Mouse (Mus musculus) induced T-regulatory cell, adult 2 months (primary cell): ENCODE measurements around the gene Zfp668.
A peak's percentile ranks its signal among the peaks of the same experiment; 100 is the strongest.

Experiments used
- DNase-seq: peaks from one replicate; pipeline ENCODE4 v3.0.0-alpha.2; 2012; ENCODE audit warnings: low read depth

Zfp668 gene

GRCm38 (mm10) chr7:127894480-127894879 is 17.9 kb upstream of the Zfp668 start:
- no peak for DNase-seq

DNA sequence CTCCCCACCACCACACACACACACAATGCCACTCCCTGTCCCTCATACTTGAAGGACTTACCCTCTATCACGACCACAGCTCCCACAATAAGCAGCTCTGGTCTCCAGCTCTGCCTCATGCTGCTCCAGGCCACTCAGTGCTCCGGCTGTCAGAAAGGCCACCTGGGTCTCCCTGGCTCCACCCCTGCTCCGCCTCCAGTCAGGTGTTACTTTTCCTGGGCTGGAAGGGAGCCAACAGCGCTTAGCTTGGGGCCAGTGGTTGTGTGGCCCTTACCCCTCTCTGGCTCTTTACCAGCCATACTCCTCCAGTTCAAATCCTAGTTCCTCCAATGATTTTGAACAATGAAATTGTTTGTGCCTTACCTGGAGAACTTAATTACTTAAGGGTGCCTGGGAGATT is 14.2 kb upstream of the Zfp668 start, which contains the start of gene Prss53:
Prss53 (minus strand) TSS at position 173 of the 400 bp plus-strand sequence.
- no peak for DNase-seq

- no peak for DNase-seq
Observed at GRCm38 (mm10) chr7:127888821-127889220, 12.2 kb upstream of the Zfp668 start.

DNA sequence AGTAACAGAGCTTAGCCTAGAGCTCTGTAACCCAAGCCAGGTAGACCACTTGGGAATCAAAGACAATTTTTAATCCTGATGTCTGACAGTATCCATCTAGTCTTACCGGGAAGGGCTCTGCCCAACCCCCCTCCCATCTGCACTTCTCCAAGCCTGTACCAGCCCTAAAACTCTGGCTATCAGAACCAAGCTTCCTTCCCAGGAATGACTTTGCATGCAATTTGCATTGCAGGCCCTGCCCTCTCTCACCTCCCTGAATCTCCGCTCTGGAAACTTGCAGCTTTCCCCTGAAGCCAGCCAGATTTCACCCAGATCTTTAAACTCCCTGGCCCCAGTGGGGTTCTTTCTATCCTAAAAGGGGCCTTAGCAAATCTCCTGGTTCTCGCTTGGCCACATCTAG is 11.2 kb upstream of the Zfp668 start:
- DNase-seq = no peak

DNA sequence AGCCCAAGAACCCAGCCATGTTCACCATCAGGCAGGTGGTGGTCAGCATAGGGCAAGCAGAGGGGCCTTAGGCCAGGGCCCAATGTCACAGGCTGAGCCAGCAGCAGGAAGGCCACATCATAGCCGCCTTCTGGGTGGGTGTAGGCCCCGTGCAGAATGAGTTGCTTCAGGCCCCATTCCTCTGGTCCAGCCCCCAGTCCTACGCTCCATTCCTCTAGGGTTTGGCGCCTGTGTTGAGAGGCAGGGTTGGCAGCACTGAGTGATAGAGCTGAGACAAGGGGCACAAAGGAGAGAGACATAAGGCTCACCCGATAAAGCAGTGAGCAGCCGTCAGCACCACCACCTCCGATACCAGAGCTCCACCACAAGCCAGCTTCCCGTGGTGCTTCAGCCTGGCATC is 10.6 kb upstream of the Zfp668 start:
- DNase-seq = no peak

DNA sequence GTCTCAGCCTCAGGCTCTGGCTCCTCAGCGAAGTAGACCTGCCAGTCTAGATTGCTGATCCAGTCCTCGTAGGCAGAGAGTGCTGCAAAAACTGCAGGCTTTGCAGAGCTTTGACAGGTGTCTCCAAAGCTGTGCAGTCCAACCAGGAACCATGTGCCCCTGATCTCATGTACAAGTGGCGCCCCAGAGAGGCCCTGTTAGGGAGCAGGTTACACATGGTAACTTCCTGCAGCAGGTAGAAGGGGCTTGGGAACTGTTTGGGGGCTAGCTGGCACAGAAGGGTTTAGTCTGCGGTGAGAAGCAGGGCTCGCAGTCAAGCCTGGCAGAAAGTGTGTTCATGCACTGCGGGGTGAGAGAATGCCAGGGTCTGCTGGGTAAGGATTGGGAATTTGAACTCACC is 9.9 kb upstream of the Zfp668 start:
- DNase-seq = no peak

DNA sequence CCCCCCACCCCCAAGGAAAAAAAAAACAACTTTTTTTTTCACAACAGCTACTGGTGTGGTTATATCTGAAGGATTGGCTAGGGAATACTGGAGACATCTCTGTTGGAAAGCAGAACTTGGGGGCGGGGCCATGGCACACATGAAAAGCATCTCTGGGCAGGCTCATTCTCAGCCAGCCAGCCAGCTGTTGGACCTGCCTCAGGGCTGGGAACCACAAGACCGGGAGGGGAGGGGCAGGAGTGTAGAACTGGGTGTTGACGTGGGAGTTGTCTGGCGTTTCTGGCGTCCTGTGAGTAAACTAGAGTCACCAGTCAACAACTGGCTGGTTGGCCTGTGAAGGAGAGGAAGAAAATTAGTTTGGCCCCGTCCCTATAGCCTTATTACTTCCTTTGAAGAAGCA is 9.3 kb upstream of the Zfp668 start:
- no peak for DNase-seq

DNA sequence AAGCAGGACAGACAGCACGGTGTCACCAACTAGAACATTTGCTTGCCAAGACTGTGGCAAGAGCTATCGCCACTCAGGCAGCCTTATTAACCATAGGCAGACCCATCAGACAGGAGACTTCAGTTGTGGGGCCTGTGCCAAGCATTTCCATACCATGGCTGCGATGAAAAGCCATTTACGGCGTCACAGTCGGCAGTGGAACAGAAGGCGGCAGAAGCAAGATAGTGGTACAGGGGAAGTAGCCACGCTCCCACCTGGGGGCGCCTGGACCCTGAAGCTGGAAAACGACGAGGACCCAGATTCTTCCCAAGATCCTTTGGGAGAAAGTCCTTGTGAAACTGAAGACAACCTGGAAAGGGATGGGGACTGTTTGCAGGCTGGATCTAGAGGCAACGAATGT is 3.8 kb upstream of the Zfp668 start:
- DNase-seq = no peak

- DNase-seq = no peak
Observed at GRCm38 (mm10) chr7:127879301-127879700, 2.7 kb upstream of the Zfp668 start.

DNA sequence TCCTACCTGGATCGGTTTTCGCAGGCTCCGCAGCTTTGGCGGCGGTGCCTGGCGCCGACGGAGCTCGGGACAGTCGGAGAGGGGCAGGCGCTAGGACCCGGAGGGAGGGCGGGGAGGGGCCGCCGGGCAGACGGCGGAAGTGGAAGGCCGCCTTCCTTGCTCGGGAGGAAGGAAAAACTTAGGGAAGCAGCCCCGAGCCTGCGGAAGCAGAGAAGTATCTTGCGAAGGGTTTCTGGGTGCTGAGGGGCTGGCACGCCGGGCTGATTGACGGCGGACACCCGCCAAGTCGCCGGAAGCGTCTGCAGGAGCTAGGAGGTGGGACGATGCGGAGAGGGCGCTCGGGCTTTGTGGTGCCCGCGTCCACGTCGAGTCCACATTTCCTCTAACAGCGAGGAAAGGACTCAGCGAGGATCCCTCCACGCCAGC is 574 bp downstream of the Zfp668 start, which contains the start of gene Zfp646:
Zfp646 (plus strand) TSS at position 181 of the 426 bp plus-strand sequence.
- peak; percentile 90 for DNase-seq

DNA sequence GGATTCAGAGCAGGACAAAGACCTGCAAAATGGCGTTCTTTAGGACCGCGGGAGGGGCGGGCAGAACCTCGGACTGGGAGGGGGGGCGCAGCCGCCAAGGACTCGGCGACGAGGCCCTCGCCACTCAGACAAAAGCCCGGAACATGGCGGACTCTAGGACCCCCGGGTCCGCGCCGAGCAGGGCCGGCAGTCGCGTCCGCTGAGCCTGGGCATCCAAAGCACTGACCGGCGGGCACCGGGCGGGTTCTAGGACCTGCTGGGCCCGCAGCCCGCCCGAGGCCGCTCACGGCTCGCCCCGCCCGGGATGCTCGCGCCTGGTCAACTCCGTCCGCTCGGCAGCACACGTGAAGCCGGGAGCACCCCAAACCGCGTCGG is 1.0 kb downstream of the Zfp668 start:
- DNase-seq = peak; percentile 89

- DNase-seq = no peak
Observed at GRCm38 (mm10) chr7:127874812-127875626, 1.6 kb downstream of the Zfp668 start.

DNA sequence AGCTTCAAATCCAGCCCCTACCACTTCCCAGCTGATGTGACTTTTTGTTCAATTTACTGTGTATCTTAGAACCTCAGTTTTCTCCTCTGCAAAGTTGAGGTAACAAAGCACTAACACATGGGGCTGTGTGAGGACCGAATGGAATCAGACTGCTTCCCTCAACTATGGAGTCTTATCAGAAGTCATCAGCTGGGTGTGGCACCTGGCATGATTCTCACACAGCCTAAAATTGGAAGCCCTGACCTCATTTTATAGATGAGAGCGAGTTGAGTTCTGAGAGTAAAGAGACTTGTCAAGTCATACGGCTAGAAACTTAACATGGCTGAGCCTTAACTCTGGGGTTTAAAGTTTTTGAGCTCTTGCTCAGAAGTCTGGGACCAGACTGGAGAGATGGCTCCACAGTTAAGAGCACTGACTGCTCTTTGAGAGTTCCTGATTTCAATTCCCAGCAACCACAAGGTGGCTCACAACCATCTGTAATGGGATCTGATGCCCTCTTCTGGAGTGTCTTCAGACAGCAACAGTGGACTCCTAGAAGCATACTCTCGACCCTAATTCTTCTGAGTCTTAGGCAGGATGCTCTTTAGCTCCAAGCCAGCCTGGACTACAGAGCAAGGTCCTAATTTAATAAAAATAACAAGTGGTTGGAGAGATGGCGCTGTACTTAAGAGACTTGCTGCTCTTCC is 6.3 kb downstream of the Zfp668 start:
- peak; percentile 31 for DNase-seq

GRCm38 (mm10) chr7:127869149-127869810 is 7.3 kb downstream of the Zfp668 start:
- no peak for DNase-seq

GRCm38 (mm10) chr7:127867641-127868040 is 9.0 kb downstream of the Zfp668 start:
- no peak for DNase-seq

GRCm38 (mm10) chr7:127866434-127866833 is 10.2 kb downstream of the Zfp668 start:
- DNase-seq = no peak

- no peak for DNase-seq
Observed at GRCm38 (mm10) chr7:127858258-127858657, 18.4 kb downstream of the Zfp668 start.

DNA sequence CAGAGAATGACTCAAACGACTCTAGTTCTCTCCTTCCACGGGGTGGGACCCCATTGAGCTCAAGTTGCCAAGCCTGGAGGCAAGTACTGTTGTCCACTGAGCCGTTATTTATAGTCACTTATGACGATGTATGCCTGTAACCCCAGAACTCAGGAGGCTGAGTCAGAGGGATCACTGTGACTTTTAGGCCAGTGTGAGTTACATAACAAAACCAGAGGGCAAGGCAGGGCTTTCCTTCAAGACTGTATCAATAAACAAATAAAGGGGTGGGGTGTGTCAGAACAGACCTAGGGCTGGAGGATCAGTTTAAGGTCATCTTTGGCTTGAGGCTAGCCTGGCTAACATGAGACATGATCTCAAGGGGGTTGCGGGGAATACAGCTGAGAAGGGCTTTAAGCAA is 25.7 kb downstream of the Zfp668 start:
- DNase-seq = no peak

GRCm38 (mm10) chr7:127849973-127850875 is 26.4 kb downstream of the Zfp668 start:
- DNase-seq = no peak

- DNase-seq = peak; percentile 94
Observed at GRCm38 (mm10) chr7:127842001-127842718, 34.5 kb downstream of the Zfp668 start.
